In genomic region chr5:74067831-74068713, GRCm38 (mm10) we compare ENCODE assay signal across 8 mouse cellular contexts. TPM values are rescaled to one million over a fixed set of nuclear protein-coding genes. Genes with fewer than 3 reads are reported as not detected.
A peak's percentile ranks its signal among the peaks of the same experiment; 100 is the strongest.
DNase-seq lines count a peak whose midpoint lies in the region; ATAC-seq and TF ChIP-seq lines count a peak whose summit lies in the region.

Gene Usp46 (minus strand): TSS chr5:74068431.

- H3K36me3 ChIP-seq in embryonic facial prominence, embryonic 12.5 days = no peaks in the 10 kb centered on the region
- peaks cover 6% of the 10 kb centered on the region; the same call in 1 of the 2 replicates for H3K36me3 ChIP-seq in heart, adult 2 months (ENCODE audit: control insufficient read depth, insufficient read depth, low read length)
- H3K36me3 ChIP-seq in kidney, adult 2 months (ENCODE audit: control insufficient read depth, insufficient read depth, low read length) = no peaks in the 10 kb centered on the region
- H3K36me3 ChIP-seq in midbrain, postnatal 0 days (ENCODE audit: insufficient read depth, low read length) = no peaks in the 10 kb centered on the region

- under 1% methylated on average over 73 of the region's 89 CpGs for WGBS in embryonic facial prominence, embryonic 12.5 days
- WGBS in heart, adult 2 months = under 1% methylated on average over 72 of the region's 89 CpGs
- 1% methylated on average over 87 of the region's 89 CpGs for WGBS in kidney, adult 2 months
- under 1% methylated on average over 69 of the region's 89 CpGs for WGBS in midbrain, postnatal 0 days

- TF ChIP-seq POLR2A in heart, adult 2 months (IDR thresholded peaks at IDR 0.05; ENCODE audit: insufficient read depth, low read depth, low read length) = peak; percentile 83
- no peak for TF ChIP-seq POLR2A in kidney, adult 2 months (IDR thresholded peaks at IDR 0.05; ENCODE audit: low read depth, low read length)

- peak within 1 kb of the TSS; percentile 90 for H3K9ac ChIP-seq in embryonic facial prominence, embryonic 12.5 days
- peak within 1 kb of the TSS; percentile 92 for H3K9ac ChIP-seq in heart, adult 2 months (ENCODE audit: low read depth, low read length)
- peak within 1 kb of the TSS; percentile 88 for H3K9ac ChIP-seq in midbrain, postnatal 0 days (replicated peaks; ENCODE audit: low read length, poor library complexity, severe bottlenecking)

- intact Hi-C loops in heart, adult 2 months (cut with DNase I) = loop anchor here (1.0 to 10.0 kb wide), 6 partner anchors 24 to 467 kb away; partner anchors contain the start of genes Fip1l1 and Scfd2

- ATAC-seq in embryonic facial prominence, embryonic 12.5 days (ENCODE audit: insufficient number of reproducible peaks, insufficient read depth, low FRiP score, low TSS enrichment) = peak; percentile 84
- peak; percentile 89 for ATAC-seq in midbrain, postnatal 0 days (ENCODE audit: low FRiP score)

- H3K27ac ChIP-seq in embryonic facial prominence, embryonic 12.5 days = peak within 1 kb of the TSS; percentile 98
- peak within 1 kb of the TSS; percentile 99 for H3K27ac ChIP-seq in heart, adult 2 months
- H3K27ac ChIP-seq in kidney, adult 2 months (ENCODE audit: insufficient read depth, low read depth, low read length) = peak within 1 kb of the TSS; percentile 95
- peak within 1 kb of the TSS; percentile 82 for H3K27ac ChIP-seq in midbrain, postnatal 0 days (ENCODE audit: low read depth, low read length)

- no peaks in the 10 kb centered on the region for H3K27me3 ChIP-seq in embryonic facial prominence, embryonic 12.5 days
- no peaks in the 10 kb centered on the region for H3K27me3 ChIP-seq in heart, adult 2 months (ENCODE audit: control insufficient read depth, insufficient read depth, low read length)
- H3K27me3 ChIP-seq in kidney, adult 2 months (replicated peaks; ENCODE audit: control insufficient read depth, insufficient read depth, low read length) = no peaks in the 10 kb centered on the region
- no peaks in the 10 kb centered on the region for H3K27me3 ChIP-seq in midbrain, postnatal 0 days (ENCODE audit: insufficient read depth, low read length)

- H3K9me3 ChIP-seq in embryonic facial prominence, embryonic 12.5 days = no peaks in the 10 kb centered on the region
- H3K9me3 ChIP-seq in midbrain, postnatal 0 days (ENCODE audit: low read length) = no peaks in the 10 kb centered on the region

- 0 out of 2 replicates have a peak, but pooled peaks have one; percentile 19 for TF ChIP-seq CTCF in heart, adult 2 months (IDR thresholded peaks at IDR 0.05)
- TF ChIP-seq CTCF in kidney, adult 2 months (conservative IDR thresholded peaks at IDR 0.05; ENCODE audit: insufficient read depth, insufficient read length, low read depth, low read length) = no peak
- TF ChIP-seq CTCF in midbrain, postnatal 0 days (IDR thresholded peaks at IDR 0.05) = no peak

- no peaks in the 10 kb centered on the region for H3K79me2 ChIP-seq in heart, adult 2 months (replicated peaks; ENCODE audit: control insufficient read depth, insufficient read depth, low read length)

- peak within 1 kb of the TSS; percentile 66 for H3K4me2 ChIP-seq in embryonic facial prominence, embryonic 12.5 days (replicated peaks)
- H3K4me2 ChIP-seq in midbrain, postnatal 0 days (ENCODE audit: low read depth, low read length, poor library complexity, severe bottlenecking) = peak within 1 kb of the TSS; percentile 95

- no peak for TF ChIP-seq EP300 in heart, adult 2 months (IDR thresholded peaks at IDR 0.05; ENCODE audit: insufficient read depth, low read depth, low read length)

- DNase-seq in 3134 (ENCODE audit: extremely low read depth, insufficient read length, low spot score) (peak; percentile 78), liver (peak; percentile 92)
- peak; percentile 94 for DNase-seq in adrenal gland, postnatal 25 days
- peak; percentile 93 for DNase-seq in heart, adult 2 months
- DNase-seq in kidney, adult 2 months = peak; percentile 91
- peak; percentile 71 for DNase-seq in midbrain, postnatal 0 days (ENCODE audit: low spot score)
- peak; percentile 87 to 92 for DNase-seq in spleen, postnatal 10 days (ENCODE audit: low spot score in 2 of 2)

- peaks cover 39% of the 10 kb centered on the region for H3K4me1 ChIP-seq in embryonic facial prominence, embryonic 12.5 days
- peaks cover 15% of the 10 kb centered on the region for H3K4me1 ChIP-seq in heart, adult 2 months (ENCODE audit: control insufficient read depth, insufficient read depth, low read length)
- peaks cover 26% of the 10 kb centered on the region for H3K4me1 ChIP-seq in kidney, adult 2 months (ENCODE audit: control insufficient read depth, insufficient read depth, low read length)
- H3K4me1 ChIP-seq in midbrain, postnatal 0 days (ENCODE audit: insufficient read depth, low read length) = peaks cover 7% of the 10 kb centered on the region; the same call in 1 of the 2 replicates

- H3K4me3 ChIP-seq in embryonic facial prominence, embryonic 12.5 days = peak within 1 kb of the TSS; percentile 82
- peak within 1 kb of the TSS; percentile 94 for H3K4me3 ChIP-seq in heart, adult 2 months
- H3K4me3 ChIP-seq in kidney, adult 2 months (ENCODE audit: insufficient read depth, low read depth, low read length) = peak within 1 kb of the TSS; percentile 91
- H3K4me3 ChIP-seq in midbrain, postnatal 0 days (ENCODE audit: low read depth, low read length) = peak within 1 kb of the TSS; percentile 87

RNA-seq across cellular contexts. Expression of gene Usp46, which starts in this region (rescaled TPM):
- total RNA-seq in adrenal gland, postnatal 25 days (2021) = 27.0 and 38.1 TPM in 2 replicates
- 44.0 and 45.9 TPM in 2 replicates for polyA plus RNA-seq in embryonic facial prominence, embryonic 12.5 days (2016; fragmentation: Nextera tagmentation; extraction: Ambion mirVana)
- total RNA-seq in heart, adult 2 months (2021) = 10 to 100 TPM; 35.8 to 37.1 TPM
- 6.4 and 15.8 TPM in 2 replicates for polyA plus RNA-seq in heart, adult 2 months (2012; rRNA removed)
- polyA plus RNA-seq in kidney, adult 2 months (2012; rRNA removed) = 6.9 and 9.1 TPM in 2 replicates
- total RNA-seq in midbrain, postnatal 0 days (2014; rRNA removed) = 54.3 and 55.6 TPM in 2 replicates
- 34.9 and 36.2 TPM in 2 replicates for polyA plus RNA-seq in midbrain, postnatal 0 days (2015; fragmentation: Nextera tagmentation; extraction: Ambion mirVana)

Comparison
In these comparisons a context has a peak if more than half of its experiments do, and no peak if none do; other contexts are left out.
1. Peak in every context shown above with its lines: DNase-seq, ATAC-seq, H3K4me3 ChIP-seq and H3K27ac ChIP-seq.